Mouse (Mus musculus): ENCODE results near the gene Dhx8. TPM values are rescaled to one million over a fixed set of nuclear protein-coding genes. Genes with fewer than 3 reads are reported as not detected.

The Dhx8 gene
- polyA plus RNA-seq, 1 experiment from 2014 or later: 16.4 TPM

- Histone ChIP-seq H3K4me3 (ENCODE audit: low read depth, low read length) (no peak overlapping the region), H3K9ac (replicated peaks; ENCODE audit: low read depth) (no peak overlapping the region), H3K4me2 (replicated peaks; ENCODE audit: low read depth, low read length) (0 out of 2 replicates have a peak overlapping the region, but pooled peaks have one; percentile 6), H3K27me3 (replicated peaks; ENCODE audit: insufficient read depth, low read length) (no peaks in the 10 kb centered on the region; the same call in 1 of the 2 replicates), H3K9me3 (ENCODE audit: low read length) (no peaks in the 10 kb centered on the region), H3K36me3 (ENCODE audit: insufficient read depth, low read length) (no peaks in the 10 kb centered on the region), H3K27ac (ENCODE audit: low read length) (no peak overlapping the region), H3K4me1 (ENCODE audit: insufficient read depth, low read depth, low read length) (0 out of 2 replicates have a peak, but pooled peaks cover 5% of the 10 kb centered on the region)
- peak; percentile 90 for ATAC-seq
- TF ChIP-seq CTCF (IDR thresholded peaks at IDR 0.05) (no peak), EP300 (IDR thresholded peaks at IDR 0.05) (no peak)
- peak; percentile 88 for DNase-seq (ENCODE audit: low spot score)
- 15% methylated on average over 19 of the region's 19 CpGs for WGBS
Measured at GRCm38 (mm10) chr11:101790811-101791526, 58.2 kb downstream of the Dhx8 start.

- no peaks in the 10 kb centered on the region for H3K4me1 ChIP-seq (ENCODE audit: insufficient read depth, low read depth, low read length)
- H3K27ac ChIP-seq (ENCODE audit: low read length): no peak overlapping the region
- DNase-seq (ENCODE audit: low spot score) (no peak), ATAC-seq (no peak)
- H3K36me3 ChIP-seq (ENCODE audit: insufficient read depth, low read length): no peaks in the 10 kb centered on the region
- no peak overlapping the region for H3K4me3 ChIP-seq (ENCODE audit: low read depth, low read length)
- no peaks in the 10 kb centered on the region for H3K9me3 ChIP-seq (ENCODE audit: low read length)
- WGBS: 79% methylated on average over 2 of the region's 2 CpGs
- H3K9ac ChIP-seq (replicated peaks; ENCODE audit: low read depth): no peak overlapping the region
- TF ChIP-seq CTCF (IDR thresholded peaks at IDR 0.05) (no peak), EP300 (IDR thresholded peaks at IDR 0.05) (no peak)
- H3K4me2 ChIP-seq (replicated peaks; ENCODE audit: low read depth, low read length): no peak overlapping the region
- no peaks in the 10 kb centered on the region for H3K27me3 ChIP-seq (replicated peaks; ENCODE audit: insufficient read depth, low read length)
Measured at GRCm38 (mm10) chr11:101797355-101797754, 64.6 kb downstream of the Dhx8 start.

GRCm38 (mm10) chr11:101798083-101798482 lies 65.4 kb downstream of the Dhx8 start:
- Histone ChIP-seq H3K27ac (ENCODE audit: low read length) (no peak overlapping the region), H3K4me2 (replicated peaks; ENCODE audit: low read depth, low read length) (no peak overlapping the region), H3K4me1 (ENCODE audit: insufficient read depth, low read depth, low read length) (no peaks in the 10 kb centered on the region), H3K9me3 (ENCODE audit: low read length) (no peaks in the 10 kb centered on the region), H3K9ac (replicated peaks; ENCODE audit: low read depth) (no peak overlapping the region), H3K36me3 (ENCODE audit: insufficient read depth, low read length) (no peaks in the 10 kb centered on the region), H3K4me3 (ENCODE audit: low read depth, low read length) (no peak overlapping the region), H3K27me3 (replicated peaks; ENCODE audit: insufficient read depth, low read length) (no peaks in the 10 kb centered on the region)
- ATAC-seq (no peak), DNase-seq (ENCODE audit: low spot score) (no peak)
- WGBS: 28% methylated on average over 8 of the region's 8 CpGs
- TF ChIP-seq EP300 (IDR thresholded peaks at IDR 0.05) (no peak), CTCF (IDR thresholded peaks at IDR 0.05) (no peak)

GRCm38 (mm10) chr11:101801386-101801785 lies 68.7 kb downstream of the Dhx8 start:
- WGBS: 9% methylated on average over 5 of the region's 5 CpGs
- no peaks in the 10 kb centered on the region for H3K36me3 ChIP-seq (ENCODE audit: insufficient read depth, low read length)
- no peaks in the 10 kb centered on the region for H3K9me3 ChIP-seq (ENCODE audit: low read length)
- TF ChIP-seq CTCF (IDR thresholded peaks at IDR 0.05) (no peak), EP300 (IDR thresholded peaks at IDR 0.05) (no peak)
- H3K4me2 ChIP-seq (replicated peaks; ENCODE audit: low read depth, low read length): no peak overlapping the region
- no peaks in the 10 kb centered on the region for H3K27me3 ChIP-seq (replicated peaks; ENCODE audit: insufficient read depth, low read length)
- H3K27ac ChIP-seq (ENCODE audit: low read length): no peak overlapping the region
- no peak overlapping the region for H3K9ac ChIP-seq (replicated peaks; ENCODE audit: low read depth)
- ATAC-seq (no peak), DNase-seq (ENCODE audit: low spot score) (no peak)
- H3K4me1 ChIP-seq (ENCODE audit: insufficient read depth, low read depth, low read length): no peaks in the 10 kb centered on the region
- no peak overlapping the region for H3K4me3 ChIP-seq (ENCODE audit: low read depth, low read length)

GRCm38 (mm10) chr11:101805113-101805704 lies 72.5 kb downstream of the Dhx8 start:
- no peak overlapping the region for H3K4me2 ChIP-seq (replicated peaks; ENCODE audit: low read depth, low read length)
- no peak overlapping the region for H3K27ac ChIP-seq (ENCODE audit: low read length)
- DNase-seq (ENCODE audit: low spot score) (no peak), ATAC-seq (no peak)
- no peak for TF ChIP-seq EP300 (IDR thresholded peaks at IDR 0.05)
- no peak for TF ChIP-seq CTCF (IDR thresholded peaks at IDR 0.05)
- no peaks in the 10 kb centered on the region for H3K36me3 ChIP-seq (ENCODE audit: insufficient read depth, low read length)
- no peaks in the 10 kb centered on the region for H3K4me1 ChIP-seq (ENCODE audit: insufficient read depth, low read depth, low read length)
- H3K9ac ChIP-seq (replicated peaks; ENCODE audit: low read depth): no peak overlapping the region
- H3K9me3 ChIP-seq (ENCODE audit: low read length): no peaks in the 10 kb centered on the region
- WGBS: 48% methylated on average over 8 of the region's 8 CpGs
- H3K27me3 ChIP-seq (replicated peaks; ENCODE audit: insufficient read depth, low read length): no peaks in the 10 kb centered on the region
- no peak overlapping the region for H3K4me3 ChIP-seq (ENCODE audit: low read depth, low read length)

- Histone ChIP-seq H3K4me3 (ENCODE audit: low read depth, low read length) (no peak overlapping the region), H3K27me3 (replicated peaks; ENCODE audit: insufficient read depth, low read length) (no peaks in the 10 kb centered on the region), H3K9me3 (ENCODE audit: low read length) (no peaks in the 10 kb centered on the region), H3K9ac (replicated peaks; ENCODE audit: low read depth) (no peak overlapping the region), H3K36me3 (ENCODE audit: insufficient read depth, low read length) (no peaks in the 10 kb centered on the region), H3K4me2 (replicated peaks; ENCODE audit: low read depth, low read length) (no peak overlapping the region), H3K4me1 (ENCODE audit: insufficient read depth, low read depth, low read length) (no peaks in the 10 kb centered on the region), H3K27ac (ENCODE audit: low read length) (no peak overlapping the region)
- ATAC-seq (no peak), DNase-seq (ENCODE audit: low spot score) (no peak)
- 62% methylated on average over 12 of the region's 12 CpGs for WGBS
- no peak for TF ChIP-seq CTCF (IDR thresholded peaks at IDR 0.05)
- no peak for TF ChIP-seq EP300 (IDR thresholded peaks at IDR 0.05)
Measured at GRCm38 (mm10) chr11:101806741-101807140, 74.0 kb downstream of the Dhx8 start.
